Mouse (Mus musculus): ENCODE data around the gene Cldn7. TPM values are rescaled to one million over a fixed set of nuclear protein-coding genes. Genes with fewer than 3 reads are reported as not detected.
"Not testable (repeated sequence)": the region's sequence is repeated elsewhere in the genome, so short reads cannot be mapped to it uniquely, and the experiment has no call there.

Cldn7 gene
- polyA plus RNA-seq, 1 experiment from 2014 or later, result 397 TPM

DNA sequence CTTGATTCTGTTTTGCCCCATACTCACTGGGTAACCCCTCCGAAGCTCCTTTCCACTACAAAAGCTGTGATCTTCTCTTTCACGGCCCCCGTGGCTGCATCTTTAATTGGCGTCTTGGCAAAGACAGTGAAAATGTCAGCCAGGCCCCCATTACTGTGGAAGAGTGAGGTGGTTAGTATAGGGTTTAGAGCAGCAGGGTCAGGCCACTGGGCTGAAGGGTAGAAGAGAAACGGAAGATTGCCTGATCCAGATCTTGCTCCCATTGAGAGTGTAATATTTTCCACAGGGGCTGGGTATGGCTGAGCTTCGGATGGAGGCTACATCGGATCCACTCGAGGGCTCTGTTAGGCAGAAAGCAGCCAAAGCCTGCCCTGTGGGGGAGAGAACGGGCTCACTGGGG is 48.4 kb downstream of the Cldn7 start:
- Histone ChIP-seq H3K4me2 (ENCODE audit: low read depth, low read length) (no peak overlapping the region), H3K9ac (ENCODE audit: low read length) (no peak overlapping the region), H3K9me3 (replicated peaks; ENCODE audit: control insufficient read depth, low read length) (no peaks in the 10 kb centered on the region), H3K4me1 (ENCODE audit: control insufficient read depth, insufficient read depth, low read length) (peaks cover 13% of the 10 kb centered on the region), H3K36me3 (ENCODE audit: control insufficient read depth, insufficient read depth, low read length) (peaks cover 20% of the 10 kb centered on the region), H3K27ac (ENCODE audit: low read length) (no peak overlapping the region), H3K27me3 (ENCODE audit: control insufficient read depth, insufficient read depth, low read length) (no peaks in the 10 kb centered on the region), H3K4me3 (replicated peaks; ENCODE audit: low read length) (no peak overlapping the region)
- 84% methylated on average over 9 of the region's 9 CpGs for WGBS
- no peak for ATAC-seq (ENCODE audit: insufficient read depth, low FRiP score)

DNA sequence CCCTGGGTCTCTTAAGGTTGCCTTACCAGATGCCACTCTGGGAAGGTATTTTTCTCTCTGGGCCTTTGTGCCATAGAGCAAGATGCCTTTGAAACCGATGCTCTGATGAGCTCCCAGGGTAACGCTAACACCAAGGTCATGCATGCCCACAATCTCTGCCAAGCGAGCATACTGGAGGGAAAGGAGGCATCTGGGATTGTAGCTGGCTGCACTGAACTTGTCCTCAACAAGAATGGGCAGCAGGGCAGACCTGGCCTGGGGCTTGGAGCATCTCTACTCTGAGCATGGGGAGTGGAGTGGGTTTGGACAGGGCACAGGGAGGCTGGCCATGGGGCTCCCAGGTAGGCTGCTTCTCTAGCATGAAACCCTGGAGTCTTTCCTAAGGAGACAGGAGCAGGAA is 48.8 kb downstream of the Cldn7 start:
- no peak overlapping the region for H3K4me3 ChIP-seq (replicated peaks; ENCODE audit: low read length)
- no peak for ATAC-seq (ENCODE audit: insufficient read depth, low FRiP score)
- peaks cover 17% of the 10 kb centered on the region for H3K36me3 ChIP-seq (ENCODE audit: control insufficient read depth, insufficient read depth, low read length)
- H3K4me1 ChIP-seq (ENCODE audit: control insufficient read depth, insufficient read depth, low read length), result peaks cover 14% of the 10 kb centered on the region
- H3K27me3 ChIP-seq (ENCODE audit: control insufficient read depth, insufficient read depth, low read length), result no peaks in the 10 kb centered on the region
- 74% methylated on average over 3 of the region's 3 CpGs for WGBS
- no peaks in the 10 kb centered on the region for H3K9me3 ChIP-seq (replicated peaks; ENCODE audit: control insufficient read depth, low read length)
- no peak overlapping the region for H3K4me2 ChIP-seq (ENCODE audit: low read depth, low read length)
- H3K9ac ChIP-seq (ENCODE audit: low read length), result no peak overlapping the region
- no peak overlapping the region for H3K27ac ChIP-seq (ENCODE audit: low read length)

DNA sequence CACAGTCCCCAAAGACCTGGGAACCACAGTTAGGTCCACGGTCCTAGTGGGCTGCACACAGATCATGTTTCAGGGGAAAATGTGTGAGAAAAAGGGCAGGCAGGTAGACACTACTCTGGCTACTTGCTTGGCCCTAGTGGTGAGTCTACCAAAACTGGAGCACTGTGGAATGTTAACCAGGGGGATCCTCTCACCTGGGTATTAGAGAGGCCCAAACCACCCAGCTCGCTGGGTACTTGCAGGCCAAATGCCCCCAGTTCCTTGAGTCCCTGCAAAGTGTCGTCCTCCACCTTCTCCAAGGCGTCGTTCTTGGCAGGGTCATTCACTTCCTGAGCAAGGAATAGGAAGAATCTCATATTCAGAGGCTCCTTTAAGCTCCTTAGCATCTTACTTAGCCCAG is 49.5 kb downstream of the Cldn7 start:
- no peak overlapping the region for H3K4me3 ChIP-seq (replicated peaks; ENCODE audit: low read length)
- H3K27ac ChIP-seq (ENCODE audit: low read length), result no peak overlapping the region
- WGBS, result 61% methylated on average over 5 of the region's 5 CpGs
- H3K36me3 ChIP-seq (ENCODE audit: control insufficient read depth, insufficient read depth, low read length), result peaks cover 17% of the 10 kb centered on the region
- no peaks in the 10 kb centered on the region for H3K27me3 ChIP-seq (ENCODE audit: control insufficient read depth, insufficient read depth, low read length)
- peak overlapping the region; percentile 64; the same call in 1 of the 2 replicates for H3K4me2 ChIP-seq (ENCODE audit: low read depth, low read length)
- H3K9me3 ChIP-seq (replicated peaks; ENCODE audit: control insufficient read depth, low read length), result no peaks in the 10 kb centered on the region
- H3K9ac ChIP-seq (ENCODE audit: low read length), result no peak overlapping the region
- no peak for ATAC-seq (ENCODE audit: insufficient read depth, low FRiP score)
- peaks cover 19% of the 10 kb centered on the region for H3K4me1 ChIP-seq (ENCODE audit: control insufficient read depth, insufficient read depth, low read length)

GRCm38 (mm10) chr11:70014880-70015558 is 50.4 kb downstream of the Cldn7 start, which contains the start of gene Acadvl:
Gene Acadvl (minus strand): TSS chr11:70015411.
- Histone ChIP-seq H3K4me1 (ENCODE audit: control insufficient read depth, insufficient read depth, low read length) (peaks cover 29% of the 10 kb centered on the region), H3K36me3 (ENCODE audit: control insufficient read depth, insufficient read depth, low read length) (peaks cover 17% of the 10 kb centered on the region), H3K9ac (ENCODE audit: low read length) (peak within 1 kb of the TSS; percentile 79), H3K27ac (ENCODE audit: low read length) (peak within 1 kb of the TSS; percentile 25), H3K9me3 (replicated peaks; ENCODE audit: control insufficient read depth, low read length) (no peaks in the 10 kb centered on the region), H3K4me3 (replicated peaks; ENCODE audit: low read length) (peak within 1 kb of the TSS; percentile 58), H3K27me3 (ENCODE audit: control insufficient read depth, insufficient read depth, low read length) (no peaks in the 10 kb centered on the region), H3K4me2 (ENCODE audit: low read depth, low read length) (peak within 1 kb of the TSS; percentile 64)
- ATAC-seq (ENCODE audit: insufficient read depth, low FRiP score), result peak; percentile 89
- under 1% methylated on average over 35 of the region's 35 CpGs for WGBS

GRCm38 (mm10) chr11:70015677-70016076 is 51.1 kb downstream of the Cldn7 start:
- no peak for ATAC-seq (ENCODE audit: insufficient read depth, low FRiP score)
- 61% methylated on average over 6 of the region's 6 CpGs for WGBS
- H3K4me2 ChIP-seq (ENCODE audit: low read depth, low read length), result peak overlapping the region; percentile 64

DNA sequence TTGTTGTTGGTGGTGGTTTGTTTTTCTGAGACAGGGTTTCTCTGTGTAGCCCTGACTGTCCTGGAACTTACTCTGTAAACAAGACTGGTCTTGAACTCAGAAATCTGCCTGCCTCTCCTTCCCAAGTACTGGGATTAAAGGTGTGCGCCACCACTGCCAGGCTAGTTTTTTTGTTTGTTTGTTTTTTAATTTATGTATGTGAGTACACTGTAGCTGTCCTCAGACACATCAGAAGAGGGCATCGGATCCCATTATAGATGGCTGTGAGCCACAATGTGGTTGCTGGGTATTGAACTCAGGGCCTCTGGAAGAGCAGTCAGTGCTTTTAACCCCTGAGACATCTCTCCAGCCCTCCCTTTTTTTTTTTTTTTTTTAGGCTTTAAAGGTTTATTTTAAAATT is 51.6 kb downstream of the Cldn7 start:
- H3K27ac ChIP-seq (ENCODE audit: low read length); H3K9me3 ChIP-seq (replicated peaks; ENCODE audit: control insufficient read depth, low read length); H3K9ac ChIP-seq (ENCODE audit: low read length); H3K4me2 ChIP-seq (ENCODE audit: low read depth, low read length); H3K4me3 ChIP-seq (replicated peaks; ENCODE audit: low read length); ATAC-seq (ENCODE audit: insufficient read depth, low FRiP score); H3K27me3 ChIP-seq (ENCODE audit: control insufficient read depth, insufficient read depth, low read length): not testable (repeated sequence)
- Histone ChIP-seq H3K36me3 (ENCODE audit: control insufficient read depth, insufficient read depth, low read length) (peaks cover 12% of the 10 kb centered on the region), H3K4me1 (ENCODE audit: control insufficient read depth, insufficient read depth, low read length) (peaks cover 38% of the 10 kb centered on the region)
- 79% methylated on average over 2 of the region's 2 CpGs for WGBS

More at GRCm38 (mm10) chr11:70015677-70016076, 51.1 kb downstream of the Cldn7 start:
- Histone ChIP-seq H3K4me3 (replicated peaks; ENCODE audit: low read length) (peak overlapping the region; percentile 58; the same call in 1 of the 2 replicates), H3K9me3 (replicated peaks; ENCODE audit: control insufficient read depth, low read length) (no peaks in the 10 kb centered on the region), H3K27ac (ENCODE audit: low read length) (no peak overlapping the region), H3K9ac (ENCODE audit: low read length) (no peak overlapping the region; the same call in 1 of the 2 replicates), H3K36me3 (ENCODE audit: control insufficient read depth, insufficient read depth, low read length) (peaks cover 17% of the 10 kb centered on the region), H3K4me1 (ENCODE audit: control insufficient read depth, insufficient read depth, low read length) (peaks cover 35% of the 10 kb centered on the region), H3K27me3 (ENCODE audit: control insufficient read depth, insufficient read depth, low read length) (no peaks in the 10 kb centered on the region)

GRCm38 (mm10) chr11:70016669-70017068 is 52.1 kb downstream of the Cldn7 start, which contains the start of gene Dlg4:
Gene Dlg4 (plus strand): TSS chr11:70016942.
- Histone ChIP-seq H3K36me3 (ENCODE audit: control insufficient read depth, insufficient read depth, low read length) (peaks cover 11% of the 10 kb centered on the region), H3K27ac (ENCODE audit: low read length) (peak within 1 kb of the TSS; percentile 55), H3K9me3 (replicated peaks; ENCODE audit: control insufficient read depth, low read length) (no peaks in the 10 kb centered on the region), H3K27me3 (ENCODE audit: control insufficient read depth, insufficient read depth, low read length) (no peaks in the 10 kb centered on the region), H3K4me2 (ENCODE audit: low read depth, low read length) (peak within 1 kb of the TSS; percentile 91), H3K9ac (ENCODE audit: low read length) (peak within 1 kb of the TSS; percentile 92; the same call in 1 of the 2 replicates), H3K4me1 (ENCODE audit: control insufficient read depth, insufficient read depth, low read length) (peaks cover 38% of the 10 kb centered on the region), H3K4me3 (replicated peaks; ENCODE audit: low read length) (peak within 1 kb of the TSS; percentile 68)
- ATAC-seq (ENCODE audit: insufficient read depth, low FRiP score), result no peak
- 69% methylated on average over 3 of the region's 3 CpGs for WGBS

- no peaks in the 10 kb centered on the region for H3K9me3 ChIP-seq (replicated peaks; ENCODE audit: control insufficient read depth, low read length)
- peaks cover 38% of the 10 kb centered on the region for H3K4me1 ChIP-seq (ENCODE audit: control insufficient read depth, insufficient read depth, low read length)
- no peaks in the 10 kb centered on the region for H3K27me3 ChIP-seq (ENCODE audit: control insufficient read depth, insufficient read depth, low read length)
- H3K4me3 ChIP-seq (replicated peaks; ENCODE audit: low read length), result no peak overlapping the region
- H3K36me3 ChIP-seq (ENCODE audit: control insufficient read depth, insufficient read depth, low read length), result peaks cover 6% of the 10 kb centered on the region
- WGBS, result 44% methylated on average over 7 of the region's 7 CpGs
- ATAC-seq (ENCODE audit: insufficient read depth, low FRiP score), result no peak
- H3K4me2 ChIP-seq (ENCODE audit: low read depth, low read length), result no peak overlapping the region
- peak overlapping the region; percentile 92; the same call in 1 of the 2 replicates for H3K9ac ChIP-seq (ENCODE audit: low read length)
- no peak overlapping the region for H3K27ac ChIP-seq (ENCODE audit: low read length)
Measured at GRCm38 (mm10) chr11:70017199-70017767, 52.7 kb downstream of the Cldn7 start.

Measured in stomach, embryonic 16.5 days (tissue).